Mouse (Mus musculus): Measurements from ENCODE around the gene Il22ra1. TPM values are rescaled to one million over a fixed set of nuclear protein-coding genes. Genes with fewer than 3 reads are reported as not detected.

Gene Il22ra1
- polyA plus RNA-seq, 1 experiment from 2014 or later = not detected

GRCm38 (mm10) chr4:135797931-135798330 lies 70.0 kb downstream of the Il22ra1 start:
- no peak for ATAC-seq
- ChIA-PET POLR2A (interaction anchor here (0.6 kb wide), 1 partner anchor 74 kb away, joined by 3 read pairs; no protein-coding TSS in a partner anchor), CTCF (no interaction called here)
- DNase-seq (ENCODE audit: low read depth, low spot score) = no peak
- H3K27me3 ChIP-seq = no peaks in the 10 kb centered on the region
- in situ Hi-C loops (cut with MboI; ENCODE audit: low pct_unique_long_range_greater_than_20kb) = no loop called here
- TF ChIP-seq CTCF (IDR thresholded peaks at IDR 0.05) = no peak

GRCm38 (mm10) chr4:135801543-135801942 lies 73.6 kb downstream of the Il22ra1 start:
- DNase-seq (ENCODE audit: low read depth, low spot score) = peak; percentile 41
- no peaks in the 10 kb centered on the region for H3K27me3 ChIP-seq
- POLR2A ChIA-PET = no interaction called here
- ATAC-seq = peak; percentile 65
- in situ Hi-C loops (cut with MboI; ENCODE audit: low pct_unique_long_range_greater_than_20kb) = loop anchor here (5.0 to 25.0 kb wide), 2 partner anchors 76 to 361 kb away; partner anchors contain the start of gene E2f2
- TF ChIP-seq CTCF (IDR thresholded peaks at IDR 0.05) = peak; percentile 66
- CTCF ChIA-PET = interaction anchor here (0.9 to 2.5 kb wide), 8 partner anchors 17 to 118 kb away, joined by 3 to 25 read pairs (median 4); no protein-coding TSS in a partner anchor

Other genes starting within 250 kb of the Il22ra1 start
- not detected for gene Stpg1, start 233.4 kb upstream of the Il22ra1 start, polyA plus RNA-seq (2021)
- gene Nipal3, start 233.1 kb upstream of the Il22ra1 start, polyA plus RNA-seq (2021) = 11.0 TPM
- gene Grhl3, start 154.5 kb upstream of the Il22ra1 start, polyA plus RNA-seq (2021) = not detected
- gene Ifnlr1, start 41.9 kb upstream of the Il22ra1 start, polyA plus RNA-seq (2021) = 3.1 TPM
- 0.18 TPM for gene Myom3, start 31.5 kb downstream of the Il22ra1 start, polyA plus RNA-seq (2021)
- gene Srsf10, start 127.6 kb downstream of the Il22ra1 start, polyA plus RNA-seq (2021) = 89.0 TPM
- gene Pnrc2, start 145.7 kb downstream of the Il22ra1 start, polyA plus RNA-seq (2021) = 105 TPM
- 0.03 TPM for gene Cnr2, start 167.2 kb downstream of the Il22ra1 start, polyA plus RNA-seq (2021)
- 44.4 TPM for gene Fuca1, start 192.6 kb downstream of the Il22ra1 start, polyA plus RNA-seq (2021)
- 35.2 TPM for gene Hmgcl, start 218.3 kb downstream of the Il22ra1 start, polyA plus RNA-seq (2021)
- gene Gale, start 235.6 kb downstream of the Il22ra1 start, polyA plus RNA-seq (2021) = 12.4 TPM
- gene Lypla2, start 244.5 kb downstream of the Il22ra1 start, polyA plus RNA-seq (2021) = 46.2 TPM

All from Patski (cell line).